Mouse (Mus musculus) telencephalon, adult 2 months (tissue): ENCODE results near the gene Setd2.

Experiments used
- DNase-seq: peaks from one replicate; pipeline ENCODE4 v3.0.0-alpha.2; 2011; ENCODE audit warnings: low read depth, low spot score

Setd2 gene

GRCm38 (mm10) chr9:110654726-110655650 lies 122.6 kb downstream of the Setd2 start:
- no peak for DNase-seq

- no peak for DNase-seq
Observed at GRCm38 (mm10) chr9:110655651-110656007, 123.2 kb downstream of the Setd2 start.

GRCm38 (mm10) chr9:110656249-110657221 lies 124.1 kb downstream of the Setd2 start, which contains the start of gene Ccdc12:
Gene Ccdc12 (plus strand): TSS chr9:110656503.
- peak; percentile 99 for DNase-seq

DNA sequence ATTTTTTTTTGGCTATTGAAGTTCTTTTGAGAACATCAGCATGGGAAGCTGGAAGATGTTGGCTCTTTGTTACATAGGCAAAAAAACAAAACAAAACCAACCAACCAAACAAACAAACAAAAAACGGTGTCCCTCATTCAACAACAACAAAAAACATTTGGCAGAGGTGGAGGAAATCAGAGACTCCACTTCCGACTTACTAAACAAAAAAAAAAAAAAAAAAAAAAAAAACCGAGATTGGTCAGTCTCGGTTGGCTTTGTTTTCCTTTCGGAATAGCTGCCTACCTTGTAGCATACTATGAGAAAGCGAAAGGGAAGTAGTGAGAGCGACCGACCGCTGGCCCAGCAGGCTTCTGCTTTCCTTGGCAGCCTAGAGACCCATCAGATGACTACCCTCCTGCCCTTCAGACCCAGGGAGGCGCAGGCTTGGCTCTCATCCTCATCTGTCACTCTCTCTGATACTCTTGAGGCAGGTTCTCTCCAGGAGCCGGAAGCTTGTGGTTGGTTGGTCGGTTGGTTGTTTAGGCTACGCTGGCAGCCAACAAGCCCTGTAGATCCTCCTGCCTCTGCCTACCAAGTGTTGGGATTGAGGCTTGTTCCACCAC lies 125.2 kb downstream of the Setd2 start:
- DNase-seq: no peak

DNA sequence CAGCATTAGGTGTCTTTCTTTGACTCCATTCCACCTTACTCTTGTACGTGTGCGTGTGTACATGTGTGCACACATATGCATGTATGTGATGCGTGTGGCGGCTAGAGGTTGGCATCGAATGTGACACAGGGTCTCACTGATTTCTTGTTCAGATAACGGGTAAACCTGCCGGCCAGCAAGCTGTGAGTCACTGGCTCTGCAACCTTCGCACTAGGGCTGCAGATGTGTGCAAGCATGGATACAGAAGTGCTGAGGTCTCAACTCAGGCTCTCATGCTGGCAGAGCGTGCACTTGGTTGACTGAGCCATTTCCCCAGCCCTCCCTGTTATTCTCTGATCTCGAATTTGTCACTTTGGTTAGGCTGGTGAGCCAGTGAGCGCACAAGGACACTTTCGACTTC lies 127.1 kb downstream of the Setd2 start:
- DNase-seq: no peak

- DNase-seq: no peak
Observed at GRCm38 (mm10) chr9:110660208-110660607, 127.8 kb downstream of the Setd2 start.

DNA sequence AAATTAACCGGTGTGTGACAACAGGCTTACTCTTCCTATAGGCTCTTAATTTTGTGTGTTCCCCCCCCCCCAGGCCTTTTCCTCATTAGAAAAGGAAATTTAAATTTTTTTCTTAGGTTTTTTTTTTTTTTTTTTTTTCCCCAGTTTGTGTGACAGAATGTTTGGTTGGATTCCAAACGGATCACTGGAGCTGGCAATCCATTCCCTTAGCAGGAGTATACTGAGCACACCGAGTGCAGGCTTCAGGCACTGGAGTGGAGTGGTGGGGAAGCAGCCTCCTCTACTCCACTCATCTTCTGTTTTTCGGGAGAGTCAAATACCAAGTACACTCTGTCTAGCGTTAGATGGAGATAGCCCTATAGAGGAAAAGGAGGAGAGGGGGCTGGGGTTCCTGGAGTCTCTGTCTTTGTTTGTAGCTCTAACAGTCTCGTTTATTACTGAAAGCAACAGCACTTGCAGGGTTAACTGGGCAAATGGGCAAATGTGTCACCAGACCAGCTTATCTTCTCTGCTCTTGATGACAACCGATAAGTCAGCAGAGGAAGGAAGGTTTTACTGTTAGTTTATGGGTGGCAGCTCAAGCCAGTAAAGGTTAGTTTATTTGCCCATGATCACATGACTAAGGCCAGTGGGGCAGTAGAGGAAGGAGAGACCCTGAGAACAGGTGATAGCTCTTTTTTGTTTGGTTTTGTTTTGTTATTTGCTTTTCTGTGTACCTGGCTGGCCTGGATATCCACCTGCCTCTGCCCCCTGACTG lies 128.6 kb downstream of the Setd2 start:
- DNase-seq: no peak

GRCm38 (mm10) chr9:110662844-110663243 lies 130.4 kb downstream of the Setd2 start:
- DNase-seq: no peak

GRCm38 (mm10) chr9:110665912-110666311 lies 133.5 kb downstream of the Setd2 start:
- DNase-seq: no peak

GRCm38 (mm10) chr9:110666374-110666773 lies 134.0 kb downstream of the Setd2 start:
- DNase-seq: no peak

DNA sequence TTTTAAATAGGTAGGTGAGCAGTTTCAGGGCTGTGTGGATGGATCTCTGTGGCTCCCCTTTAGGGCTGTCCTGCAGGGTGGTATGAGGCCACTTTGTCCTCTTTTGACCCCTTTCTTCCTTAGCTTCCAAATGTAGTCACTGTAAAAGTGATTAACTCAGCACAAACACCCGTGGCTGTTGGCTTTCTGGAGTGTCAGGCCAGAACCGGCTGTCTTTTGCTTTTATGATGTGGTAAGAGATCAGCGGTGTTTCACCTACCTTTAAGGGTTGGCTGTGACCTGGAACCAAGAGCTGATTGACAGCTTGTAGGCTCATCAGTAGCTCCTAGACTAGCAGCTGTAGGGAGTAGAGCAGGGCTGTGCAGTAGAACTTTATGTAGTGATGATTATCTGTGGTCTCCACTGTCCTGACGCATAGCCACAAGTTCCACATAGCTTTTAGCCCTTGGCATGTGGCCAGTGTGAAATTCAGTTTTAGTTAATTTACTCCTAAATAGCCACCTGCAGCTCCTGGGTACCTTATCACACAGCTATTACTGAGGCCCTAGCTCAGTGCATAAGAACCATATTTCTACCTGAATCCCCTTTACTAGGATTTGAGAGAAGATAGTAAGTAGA lies 134.9 kb downstream of the Setd2 start:
- no peak for DNase-seq
